Mouse (Mus musculus): ENCODE data around the gene Hsdl2. TPM values are rescaled to one million over a fixed set of nuclear protein-coding genes. Genes with fewer than 3 reads are reported as not detected.

The Hsdl2 gene
- polyA plus RNA-seq, 1 experiment from 2014 or later = 17.5 TPM

- Histone ChIP-seq H3K4me1 (replicated peaks; ENCODE audit: control insufficient read depth, insufficient read depth, low read length) (peaks cover 12% of the 10 kb centered on the region), H3K9ac (ENCODE audit: low read length) (peak within 1 kb of the TSS; percentile 81), H3K4me2 (ENCODE audit: low read length) (peak within 1 kb of the TSS; percentile 78), H3K9me3 (ENCODE audit: control insufficient read depth, low read length) (no peaks in the 10 kb centered on the region), H3K27me3 (replicated peaks; ENCODE audit: control insufficient read depth, insufficient read depth, low read length) (no peaks in the 10 kb centered on the region), H3K36me3 (ENCODE audit: control insufficient read depth, insufficient read depth, low read length) (no peaks in the 10 kb centered on the region), H3K4me3 (ENCODE audit: low read depth, low read length) (peak within 1 kb of the TSS; percentile 91), H3K27ac (ENCODE audit: low read depth) (peak within 1 kb of the TSS; percentile 80)
- 1% methylated on average over 93 of the region's 120 CpGs for WGBS
- DNase-seq (ENCODE audit: low spot score) (peak; percentile 87), ATAC-seq (replicated peaks; ENCODE audit: low FRiP score, low TSS enrichment, low read depth) (peak; percentile 93)
Measured at GRCm38 (mm10) chr4:59625998-59626910, 44.9 kb downstream of the Hsdl2 start, which contains the start of gene E130308A19Rik. Gene E130308A19Rik (plus strand): TSS chr4:59626211.

- Histone ChIP-seq H3K9ac (ENCODE audit: low read length) (no peak overlapping the region), H3K4me2 (ENCODE audit: low read length) (no peak overlapping the region), H3K27me3 (replicated peaks; ENCODE audit: control insufficient read depth, insufficient read depth, low read length) (no peaks in the 10 kb centered on the region), H3K36me3 (ENCODE audit: control insufficient read depth, insufficient read depth, low read length) (no peaks in the 10 kb centered on the region), H3K4me3 (ENCODE audit: low read depth, low read length) (no peak overlapping the region), H3K4me1 (replicated peaks; ENCODE audit: control insufficient read depth, insufficient read depth, low read length) (peaks cover 12% of the 10 kb centered on the region), H3K9me3 (ENCODE audit: control insufficient read depth, low read length) (no peaks in the 10 kb centered on the region), H3K27ac (ENCODE audit: low read depth) (no peak overlapping the region)
- WGBS = 46% methylated on average over 4 of the region's 4 CpGs
- no peak for DNase-seq (ENCODE audit: low spot score)
- ATAC-seq (replicated peaks; ENCODE audit: low FRiP score, low TSS enrichment, low read depth) = no peak
Measured at GRCm38 (mm10) chr4:59628255-59628654, 46.9 kb downstream of the Hsdl2 start.

- Histone ChIP-seq H3K4me3 (ENCODE audit: low read depth, low read length) (no peak overlapping the region), H3K27ac (ENCODE audit: low read depth) (no peak overlapping the region), H3K27me3 (replicated peaks; ENCODE audit: control insufficient read depth, insufficient read depth, low read length) (no peaks in the 10 kb centered on the region), H3K4me1 (replicated peaks; ENCODE audit: control insufficient read depth, insufficient read depth, low read length) (peaks cover 12% of the 10 kb centered on the region), H3K4me2 (ENCODE audit: low read length) (peak overlapping the region; percentile 18; the same call in 1 of the 2 replicates), H3K36me3 (ENCODE audit: control insufficient read depth, insufficient read depth, low read length) (no peaks in the 10 kb centered on the region), H3K9ac (ENCODE audit: low read length) (no peak overlapping the region), H3K9me3 (ENCODE audit: control insufficient read depth, low read length) (no peaks in the 10 kb centered on the region)
- 17% methylated on average over 7 of the region's 7 CpGs for WGBS
- ATAC-seq (replicated peaks; ENCODE audit: low FRiP score, low TSS enrichment, low read depth) = no peak
- DNase-seq (ENCODE audit: low spot score) = no peak
Measured at GRCm38 (mm10) chr4:59629076-59629874, 47.9 kb downstream of the Hsdl2 start.

- 64% methylated on average over 9 of the region's 9 CpGs for WGBS
- Histone ChIP-seq H3K27me3 (replicated peaks; ENCODE audit: control insufficient read depth, insufficient read depth, low read length) (no peaks in the 10 kb centered on the region), H3K36me3 (ENCODE audit: control insufficient read depth, insufficient read depth, low read length) (no peaks in the 10 kb centered on the region), H3K4me2 (ENCODE audit: low read length) (no peak overlapping the region), H3K9ac (ENCODE audit: low read length) (no peak overlapping the region), H3K9me3 (ENCODE audit: control insufficient read depth, low read length) (no peaks in the 10 kb centered on the region), H3K4me3 (ENCODE audit: low read depth, low read length) (no peak overlapping the region), H3K4me1 (replicated peaks; ENCODE audit: control insufficient read depth, insufficient read depth, low read length) (peaks cover 12% of the 10 kb centered on the region), H3K27ac (ENCODE audit: low read depth) (no peak overlapping the region)
- ATAC-seq (replicated peaks; ENCODE audit: low FRiP score, low TSS enrichment, low read depth) = no peak
- DNase-seq (ENCODE audit: low spot score) = no peak
Measured at GRCm38 (mm10) chr4:59630122-59630521, 48.8 kb downstream of the Hsdl2 start.

- Histone ChIP-seq H3K9ac (ENCODE audit: low read length) (no peak overlapping the region), H3K4me1 (replicated peaks; ENCODE audit: control insufficient read depth, insufficient read depth, low read length) (peaks cover 5% of the 10 kb centered on the region; the same call in 1 of the 2 replicates)
- DNase-seq (ENCODE audit: low spot score) = no peak
Measured at GRCm38 (mm10) chr4:59634532-59634931, 53.2 kb downstream of the Hsdl2 start.

GRCm38 (mm10) chr4:59639163-59639562 is 57.8 kb downstream of the Hsdl2 start:
- Histone ChIP-seq H3K4me2 (ENCODE audit: low read length) (no peak overlapping the region), H3K4me1 (replicated peaks; ENCODE audit: control insufficient read depth, insufficient read depth, low read length) (peaks cover 8% of the 10 kb centered on the region), H3K9me3 (ENCODE audit: control insufficient read depth, low read length) (no peaks in the 10 kb centered on the region), H3K9ac (ENCODE audit: low read length) (no peak overlapping the region), H3K27me3 (replicated peaks; ENCODE audit: control insufficient read depth, insufficient read depth, low read length) (no peaks in the 10 kb centered on the region), H3K36me3 (ENCODE audit: control insufficient read depth, insufficient read depth, low read length) (no peaks in the 10 kb centered on the region), H3K4me3 (ENCODE audit: low read depth, low read length) (no peak overlapping the region), H3K27ac (ENCODE audit: low read depth) (no peak overlapping the region)
- DNase-seq (ENCODE audit: low spot score) = no peak
- ATAC-seq (replicated peaks; ENCODE audit: low FRiP score, low TSS enrichment, low read depth) = no peak

More at GRCm38 (mm10) chr4:59634532-59634931, 53.2 kb downstream of the Hsdl2 start:
- H3K36me3 ChIP-seq (ENCODE audit: control insufficient read depth, insufficient read depth, low read length) = no peaks in the 10 kb centered on the region
- no peak for ATAC-seq (replicated peaks; ENCODE audit: low FRiP score, low TSS enrichment, low read depth)
- H3K9me3 ChIP-seq (ENCODE audit: control insufficient read depth, low read length) = no peaks in the 10 kb centered on the region
- H3K27me3 ChIP-seq (replicated peaks; ENCODE audit: control insufficient read depth, insufficient read depth, low read length) = no peaks in the 10 kb centered on the region
- WGBS = 83% methylated on average over 1 of the region's 1 CpGs
- H3K4me2 ChIP-seq (ENCODE audit: low read length) = no peak overlapping the region
- H3K27ac ChIP-seq (ENCODE audit: low read depth) = no peak overlapping the region
- H3K4me3 ChIP-seq (ENCODE audit: low read depth, low read length) = no peak overlapping the region

GRCm38 (mm10) chr4:59640720-59641119 is 59.4 kb downstream of the Hsdl2 start:
- Histone ChIP-seq H3K4me3 (ENCODE audit: low read depth, low read length) (no peak overlapping the region), H3K9me3 (ENCODE audit: control insufficient read depth, low read length) (no peaks in the 10 kb centered on the region), H3K4me1 (replicated peaks; ENCODE audit: control insufficient read depth, insufficient read depth, low read length) (peaks cover 8% of the 10 kb centered on the region), H3K27ac (ENCODE audit: low read depth) (no peak overlapping the region), H3K27me3 (replicated peaks; ENCODE audit: control insufficient read depth, insufficient read depth, low read length) (no peaks in the 10 kb centered on the region), H3K4me2 (ENCODE audit: low read length) (no peak overlapping the region), H3K9ac (ENCODE audit: low read length) (no peak overlapping the region), H3K36me3 (ENCODE audit: control insufficient read depth, insufficient read depth, low read length) (no peaks in the 10 kb centered on the region)
- WGBS = 80% methylated on average over 2 of the region's 2 CpGs
- DNase-seq (ENCODE audit: low spot score) = no peak
- no peak for ATAC-seq (replicated peaks; ENCODE audit: low FRiP score, low TSS enrichment, low read depth)

- no peak overlapping the region for H3K4me2 ChIP-seq (ENCODE audit: low read length)
- WGBS = 73% methylated on average over 3 of the region's 3 CpGs
- no peak for ATAC-seq (replicated peaks; ENCODE audit: low FRiP score, low TSS enrichment, low read depth)
Measured at GRCm38 (mm10) chr4:59642039-59642438, 60.7 kb downstream of the Hsdl2 start.

More at GRCm38 (mm10) chr4:59642039-59642438, 60.7 kb downstream of the Hsdl2 start:
- DNase-seq (ENCODE audit: low spot score) = no peak
- no peaks in the 10 kb centered on the region for H3K36me3 ChIP-seq (ENCODE audit: control insufficient read depth, insufficient read depth, low read length)
- no peaks in the 10 kb centered on the region for H3K9me3 ChIP-seq (ENCODE audit: control insufficient read depth, low read length)
- H3K9ac ChIP-seq (ENCODE audit: low read length) = no peak overlapping the region
- H3K27ac ChIP-seq (ENCODE audit: low read depth) = no peak overlapping the region
- no peaks in the 10 kb centered on the region for H3K27me3 ChIP-seq (replicated peaks; ENCODE audit: control insufficient read depth, insufficient read depth, low read length)
- no peak overlapping the region for H3K4me3 ChIP-seq (ENCODE audit: low read depth, low read length)
- H3K4me1 ChIP-seq (replicated peaks; ENCODE audit: control insufficient read depth, insufficient read depth, low read length) = peaks cover 8% of the 10 kb centered on the region

All from intestine, embryonic 14.5 days (tissue).